Mouse (Mus musculus) c-Kit-negative CD71-positive TER-119-positive erythroid progenitor cells, embryonic 14.5 days (primary cell): ENCODE results near the gene Psmb6.

Experiments
- DNase-seq: peaks from one replicate; pipeline ENCODE4 v3.0.0-alpha.2; 2013; ENCODE audit warnings: low read depth, low spot score

Psmb6 gene

GRCm38 (mm10) chr11:70525184-70525678, at the start of gene Psmb6:
Gene Psmb6 (plus strand): TSS chr11:70525367.
- peak; percentile 94 for DNase-seq

- no peak for DNase-seq
Measured at GRCm38 (mm10) chr11:70485498-70485897, 39.7 kb upstream of the Psmb6 start.

GRCm38 (mm10) chr11:70487816-70488215, 37.4 kb upstream of the Psmb6 start:
- DNase-seq = no peak

GRCm38 (mm10) chr11:70489138-70489537, 36.0 kb upstream of the Psmb6 start:
- DNase-seq = no peak

GRCm38 (mm10) chr11:70489684-70490083, 35.5 kb upstream of the Psmb6 start:
- DNase-seq = no peak

- DNase-seq = no peak
Measured at GRCm38 (mm10) chr11:70499566-70500475, 25.3 kb upstream of the Psmb6 start.

- DNase-seq = no peak
Measured at GRCm38 (mm10) chr11:70500476-70500812, 24.7 kb upstream of the Psmb6 start.

- DNase-seq = no peak
Measured at GRCm38 (mm10) chr11:70502018-70502417, 23.1 kb upstream of the Psmb6 start.

GRCm38 (mm10) chr11:70504970-70505369, 20.2 kb upstream of the Psmb6 start, which contains the start of gene Tm4sf5:
Gene Tm4sf5 (plus strand): TSS chr11:70505244.
- no peak for DNase-seq

GRCm38 (mm10) chr11:70506385-70506784, 18.8 kb upstream of the Psmb6 start:
- no peak for DNase-seq

- DNase-seq = no peak
Measured at GRCm38 (mm10) chr11:70506962-70507515, 18.1 kb upstream of the Psmb6 start.

- no peak for DNase-seq
Measured at GRCm38 (mm10) chr11:70509753-70510564, 15.2 kb upstream of the Psmb6 start.

GRCm38 (mm10) chr11:70511242-70511641, 13.9 kb upstream of the Psmb6 start:
- no peak for DNase-seq

- no peak for DNase-seq
Measured at GRCm38 (mm10) chr11:70511825-70512224, 13.3 kb upstream of the Psmb6 start.

- no peak for DNase-seq
Measured at GRCm38 (mm10) chr11:70512709-70513342, 12.3 kb upstream of the Psmb6 start.

- DNase-seq = no peak
Measured at GRCm38 (mm10) chr11:70513520-70513919, 11.6 kb upstream of the Psmb6 start.

GRCm38 (mm10) chr11:70514288-70514687, 10.9 kb upstream of the Psmb6 start, which contains the start of gene Vmo1:
Gene Vmo1 (minus strand): TSS chr11:70514616.
- DNase-seq = no peak

GRCm38 (mm10) chr11:70516352-70516751, 8.8 kb upstream of the Psmb6 start:
- peak; percentile 22 for DNase-seq

GRCm38 (mm10) chr11:70518436-70518835, 6.7 kb upstream of the Psmb6 start:
- DNase-seq = no peak

GRCm38 (mm10) chr11:70518923-70519322, 6.2 kb upstream of the Psmb6 start, which contains the start of gene Gltpd2:
Gene Gltpd2 (plus strand): TSS chr11:70519196.
- DNase-seq = no peak

- DNase-seq = no peak
Measured at GRCm38 (mm10) chr11:70520178-70520769, 4.9 kb upstream of the Psmb6 start.
